Mouse (Mus musculus) CH12.LX (cell line): ENCODE measurements around the gene Mettl27.

Experiments
- CTCF ChIP-seq, 2 experiments: IDR thresholded peaks in 1 of 2; conservative IDR thresholded peaks in 1 of 2; 2 replicates each; pipeline ENCODE4 v1.5.1; 2011 to 2012; ENCODE audit warnings: low read depth in 2 of 2, low read length in 2 of 2, improper control_type of control experiment in 1 of 2, inconsistent platforms in 1 of 2, mild to moderate bottlenecking in 1 of 2, moderate library complexity in 1 of 2
- MAFK ChIP-seq: IDR thresholded peaks from 2 replicates; pipeline ENCODE4 v1.6.1; 2011; ENCODE audit warnings: low read length, improper control_type of control experiment; ENCODE audit not compliant: insufficient replicate concordance
- UBTF ChIP-seq: IDR thresholded peaks from 2 replicates; pipeline ENCODE4 v1.6.1; 2012; ENCODE audit warnings: low read depth, mild to moderate bottlenecking, inconsistent platforms, low read length, improper control_type of control experiment, moderate library complexity
- ZC3H11A ChIP-seq: IDR thresholded peaks from 2 replicates; pipeline ENCODE4 v1.6.1; 2012; ENCODE audit warnings: low read depth, mild to moderate bottlenecking, inconsistent platforms, low read length, improper control_type of control experiment

DNA sequence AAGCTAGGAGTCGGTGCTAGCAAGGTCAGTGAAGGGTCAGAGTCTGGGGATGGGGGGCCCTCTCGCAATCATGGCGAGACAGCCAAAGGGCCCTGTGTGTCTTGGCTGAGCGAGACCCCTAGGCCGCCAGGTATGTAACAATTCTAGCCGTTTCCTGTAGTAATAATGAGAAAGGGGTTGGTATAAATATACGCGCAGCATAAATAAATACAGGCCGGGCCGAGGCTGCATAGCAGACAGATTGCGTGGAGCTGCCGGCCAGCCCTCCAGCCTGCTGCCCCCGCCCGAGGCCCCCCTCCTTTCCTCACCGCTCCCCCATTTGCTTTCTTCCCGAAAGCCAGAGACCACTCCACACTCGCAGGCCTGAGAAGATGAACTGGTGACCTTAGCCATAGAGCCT, 34.6 kb upstream of the Mettl27 start:
- TF ChIP-seq CTCF (conservative IDR thresholded peaks at IDR 0.05 in 1 of 2, IDR thresholded peaks at IDR 0.05 in 1 of 2; ENCODE audit: low read depth in 2 of 2, low read length in 2 of 2) (no peak), ZC3H11A (no peak), MAFK (no peak), UBTF (no peak)
